Mouse (Mus musculus) large intestine, adult 2 months (tissue): Measurements from ENCODE around the gene Ankrd61. TPM values are rescaled to one million over a fixed set of nuclear protein-coding genes. Genes with fewer than 3 reads are reported as not detected.
A peak's percentile ranks its signal among the peaks of the same experiment; 100 is the strongest.

Experiments
- DNase-seq: peaks from one replicate; pipeline ENCODE4 v3.0.0-alpha.2; 2012; ENCODE audit warnings: low read depth, low spot score
- WGBS: fragments of 180-500 bp; shearing (Covaris S2); methylation state at CpG from one replicate; pipeline ENCODE4 v1.1.7; 2018; 5-methylcytosine and 5-hydroxymethylcytosine counted together
- polyA plus RNA-seq: library from polyadenylated mRNA; depleted of rRNA; stranded (reverse); fragments of >200 nt; gene quantifications from 2 replicates; pipeline ENCODE4 v1.2.3, GENCODE M21; 2012; rRNA removed

Gene Ankrd61
- polyA plus RNA-seq: 0.10 and 0.18 TPM in 2 replicates

- 89% methylated on average over 14 of the region's 14 CpGs for WGBS
Observed at GRCm38 (mm10) chr5:143897635-143898330, at the start of gene Ankrd61. Gene Ankrd61 (minus strand): TSS chr5:143897685.

GRCm38 (mm10) chr5:143943231-143944125, 46.0 kb upstream of the Ankrd61 start:
- WGBS: 86% methylated on average over 14 of the region's 14 CpGs
- DNase-seq: no peak

More at GRCm38 (mm10) chr5:143897635-143898330, at the start of gene Ankrd61:
- DNase-seq: no peak

- 15% methylated on average over 10 of the region's 10 CpGs for WGBS
Observed at GRCm38 (mm10) chr5:143941588-143941987, 44.1 kb upstream of the Ankrd61 start.

GRCm38 (mm10) chr5:143936156-143936555, 38.7 kb upstream of the Ankrd61 start:
- no peak for DNase-seq
- 87% methylated on average over 9 of the region's 9 CpGs for WGBS

More at GRCm38 (mm10) chr5:143941588-143941987, 44.1 kb upstream of the Ankrd61 start:
- no peak for DNase-seq

- DNase-seq: no peak
- WGBS: 68% methylated on average over 1 of the region's 1 CpGs
Observed at GRCm38 (mm10) chr5:143933875-143934274, 36.4 kb upstream of the Ankrd61 start.

GRCm38 (mm10) chr5:143933414-143933813, 35.9 kb upstream of the Ankrd61 start:
- 92% methylated on average over 11 of the region's 11 CpGs for WGBS
- DNase-seq: no peak

GRCm38 (mm10) chr5:143932831-143933230, 35.3 kb upstream of the Ankrd61 start, which contains the start of gene Rsph10b:
Gene Rsph10b (plus strand): TSS chr5:143933035.
- 32% methylated on average over 8 of the region's 8 CpGs for WGBS
- no peak for DNase-seq

- peak; percentile 31 for DNase-seq
- WGBS: 49% methylated on average over 6 of the region's 6 CpGs
Observed at GRCm38 (mm10) chr5:143931863-143932580, 34.5 kb upstream of the Ankrd61 start.

GRCm38 (mm10) chr5:143930656-143931055, 33.2 kb upstream of the Ankrd61 start:
- DNase-seq: no peak
- WGBS: 96% methylated on average over 12 of the region's 12 CpGs

- DNase-seq: no peak
- 87% methylated on average over 4 of the region's 4 CpGs for WGBS
Observed at GRCm38 (mm10) chr5:143929291-143929690, 31.8 kb upstream of the Ankrd61 start.

- DNase-seq: no peak
- WGBS: 94% methylated on average over 8 of the region's 8 CpGs
Observed at GRCm38 (mm10) chr5:143927875-143928274, 30.4 kb upstream of the Ankrd61 start, which contains the start of gene Gm42421. Gene Gm42421 (plus strand): TSS chr5:143928175.

- 82% methylated on average over 6 of the region's 6 CpGs for WGBS
Observed at GRCm38 (mm10) chr5:143924781-143925452, 27.4 kb upstream of the Ankrd61 start.

GRCm38 (mm10) chr5:143918120-143918519, 20.6 kb upstream of the Ankrd61 start:
- no peak for DNase-seq
- 73% methylated on average over 3 of the region's 3 CpGs for WGBS

More at GRCm38 (mm10) chr5:143924781-143925452, 27.4 kb upstream of the Ankrd61 start:
- DNase-seq: no peak

GRCm38 (mm10) chr5:143917418-143917817, 19.9 kb upstream of the Ankrd61 start:
- DNase-seq: peak; percentile 57
- WGBS: 32% methylated on average over 5 of the region's 5 CpGs

- 68% methylated on average over 9 of the region's 9 CpGs for WGBS
- DNase-seq: no peak
Observed at GRCm38 (mm10) chr5:143916221-143916620, 18.7 kb upstream of the Ankrd61 start.

- WGBS: under 1% methylated on average over 70 of the region's 70 CpGs
Observed at GRCm38 (mm10) chr5:143909417-143910400, 12.2 kb upstream of the Ankrd61 start, which contains the start of the genes Aimp2 and Pms2. Gene Aimp2 (minus strand): TSS chr5:143909847. Gene Pms2 (plus strand): TSS chr5:143909964.

GRCm38 (mm10) chr5:143908926-143909325, 11.4 kb upstream of the Ankrd61 start:
- WGBS: under 1% methylated on average over 9 of the region's 9 CpGs

More at GRCm38 (mm10) chr5:143909417-143910400, 12.2 kb upstream of the Ankrd61 start, which contains the start of the genes Aimp2 and Pms2:
- peak; percentile 98 for DNase-seq

GRCm38 (mm10) chr5:143906429-143906828, 8.9 kb upstream of the Ankrd61 start:
- 81% methylated on average over 8 of the region's 8 CpGs for WGBS
- no peak for DNase-seq

More at GRCm38 (mm10) chr5:143908926-143909325, 11.4 kb upstream of the Ankrd61 start:
- peak; percentile 31 for DNase-seq
